ENCODE assay signal across 24 mouse cellular contexts in genomic region chr7:88285276-88285675, GRCm38 (mm10).
"Had no signal": no experiment of that assay in that cellular context is flagged by ENCODE, and none has a peak within 500 bp of the region (broad histone marks: within the 10 kb centered on the region; RNA-seq: fewer than 3 reads in every experiment).

No protein-coding gene starts in this region.

- H3K4me1 ChIP-seq: heart, embryonic 10.5 days; heart, embryonic 12.5 days; hindbrain, embryonic 10.5 days; hindbrain, embryonic 13.5 days; hindbrain, embryonic 15.5 days; kidney, embryonic 15.5 days; limb, embryonic 15.5 days had no signal

- H3K4me3 ChIP-seq: gastrocnemius, adult 2 months; heart, embryonic 10.5 days; heart, embryonic 12.5 days; hindbrain, embryonic 10.5 days; hindbrain, embryonic 13.5 days; hindbrain, embryonic 15.5 days; kidney, embryonic 15.5 days; limb, embryonic 13.5 days; limb, embryonic 15.5 days had no signal

- H3K36me3 ChIP-seq: heart, embryonic 10.5 days; heart, embryonic 12.5 days; hindbrain, embryonic 10.5 days; hindbrain, embryonic 13.5 days; hindbrain, embryonic 15.5 days; limb, embryonic 13.5 days; limb, embryonic 15.5 days had no signal

- H3K27ac ChIP-seq: gastrocnemius, adult 2 months; heart, embryonic 10.5 days; hindbrain, embryonic 10.5 days; hindbrain, embryonic 13.5 days; hindbrain, embryonic 15.5 days; hindbrain, postnatal 0 days; kidney, embryonic 15.5 days; kidney, postnatal 0 days; limb, embryonic 13.5 days; limb, embryonic 15.5 days had no signal

- DNase-seq: gastrocnemius, adult 2 months; gastrocnemius, postnatal 10 days; gastrocnemius, postnatal 25 days; heart, adult 18-20 months; heart, postnatal 10 days; heart, postnatal 4 days; kidney, adult 11 months; kidney, adult 2 months; kidney, adult 9 months; kidney, postnatal 14 days; kidney, postnatal 36 days; layer of hippocampus, adult 9-11 months; layer of hippocampus, postnatal 36 days; left cerebral cortex, postnatal 4 days had no signal

- H3K27me3 ChIP-seq: heart, embryonic 12.5 days; hindbrain, embryonic 13.5 days; hindbrain, embryonic 15.5 days; kidney, embryonic 15.5 days; limb, embryonic 13.5 days; limb, embryonic 15.5 days had no signal
